Mouse (Mus musculus) kidney, embryonic 14.5 days (tissue): Measurements from ENCODE around the gene Serpina9. TPM values are rescaled to one million over a fixed set of nuclear protein-coding genes. Genes with fewer than 3 reads are reported as not detected.

Source experiments
- ATAC-seq: fragments of 200-750 bp; cut with Nextera tagmentation; 2 replicates; pipeline ENCODE4 v1.8.0; 2017; ENCODE audit warnings: moderate number of reproducible peaks, mild to moderate bottlenecking, moderate TSS enrichment, moderate library complexity; ENCODE audit not compliant: low FRiP score, low TSS enrichment
- H3K27ac ChIP-seq: fragments of 300-500 bp; sonication (generic); 2 replicates; pipeline ENCODE4 v1.5.1; 2014; ENCODE audit warnings: low read depth, mild to moderate bottlenecking, low read length, moderate library complexity, mixed read lengths
- H3K27me3 ChIP-seq: fragments of 300-500 bp; sonication (generic); 2 replicates; pipeline ENCODE4 v1.6.1; 2014; ENCODE audit warnings: mild to moderate bottlenecking, low read length; ENCODE audit not compliant: control insufficient read depth, insufficient read depth
- H3K36me3 ChIP-seq: fragments of 300-500 bp; sonication (generic); 2 replicates; pipeline ENCODE4 v1.6.1; 2014; ENCODE audit warnings: low read length, mixed read lengths; ENCODE audit not compliant: control insufficient read depth, insufficient read depth
- H3K4me1 ChIP-seq: fragments of 300-500 bp; sonication (generic); 2 replicates; pipeline ENCODE4 v1.6.1; 2014; ENCODE audit warnings: low read length, mixed read lengths; ENCODE audit not compliant: control insufficient read depth, insufficient read depth
- H3K4me2 ChIP-seq: fragments of 300-500 bp; sonication (generic); replicated peaks from 2 replicates; pipeline ENCODE4 v1.6.1; 2014; ENCODE audit warnings: low read depth, mild to moderate bottlenecking, low read length
- H3K4me3 ChIP-seq: fragments of 300-500 bp; sonication (generic); 2 replicates; pipeline ENCODE4 v1.5.1; 2014; ENCODE audit warnings: mild to moderate bottlenecking, low read length
- H3K9ac ChIP-seq: fragments of 300-500 bp; sonication (generic); 2 replicates; pipeline ENCODE4 v1.6.1; 2014; ENCODE audit warnings: low read depth, mild to moderate bottlenecking, low read length, moderate library complexity
- H3K9me3 ChIP-seq: fragments of 300-500 bp; sonication (generic); 2 replicates; pipeline ENCODE4 v1.6.1; 2016; ENCODE audit warnings: low read length; ENCODE audit not compliant: control insufficient read depth
- WGBS: fragments of 180-500 bp; shearing (Covaris S2); extraction: QIAGEN DNeasy Blood & Tissue Kit; methylation state at CpG from one replicate; pipeline ENCODE4 v1.1.7; 2014; 5-methylcytosine and 5-hydroxymethylcytosine counted together
- polyA plus RNA-seq: library from polyadenylated mRNA; unstranded; fragments of >200 nt; fragmentation: Nextera tagmentation; extraction: Ambion mirVana; gene quantifications from 2 replicates; pipeline ENCODE4 v1.2.1, GENCODE M21; 2014

The Serpina9 gene
- polyA plus RNA-seq, result not detected in 2 replicates

DNA sequence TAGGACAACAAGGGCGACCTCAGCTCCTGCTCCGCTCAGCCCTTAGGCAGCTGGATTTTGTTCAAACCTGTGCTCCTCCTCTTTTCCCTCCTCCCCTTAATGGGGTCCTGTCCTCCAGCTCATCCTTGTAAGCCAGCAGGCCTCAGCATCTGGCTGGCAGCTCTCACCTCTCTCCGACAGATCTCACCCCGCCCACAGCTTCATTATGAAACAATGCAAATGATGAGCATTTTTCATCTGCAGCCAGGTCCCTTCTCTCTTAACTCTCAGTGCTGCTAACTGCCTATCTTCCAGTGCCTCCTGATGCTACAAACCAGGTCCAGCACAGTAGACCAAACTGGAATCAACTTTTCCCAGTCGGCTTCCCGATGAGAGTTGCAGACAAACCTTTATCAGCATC lies at the start of gene Serpina9:
Gene Serpina9, minus strand, starts transcription at position 136 of the 400 bp plus-strand sequence.
- Histone ChIP-seq H3K27me3 (no peaks in the 10 kb centered on the region), H3K4me2 (no peak within 1 kb of the TSS), H3K4me1 (no peaks in the 10 kb centered on the region), H3K36me3 (no peaks in the 10 kb centered on the region), H3K4me3 (no peak within 1 kb of the TSS), H3K9me3 (no peaks in the 10 kb centered on the region), H3K9ac (no peak within 1 kb of the TSS), H3K27ac (no peak within 1 kb of the TSS)
- no peak for ATAC-seq
- 88% methylated on average over 6 of the region's 6 CpGs for WGBS

DNA sequence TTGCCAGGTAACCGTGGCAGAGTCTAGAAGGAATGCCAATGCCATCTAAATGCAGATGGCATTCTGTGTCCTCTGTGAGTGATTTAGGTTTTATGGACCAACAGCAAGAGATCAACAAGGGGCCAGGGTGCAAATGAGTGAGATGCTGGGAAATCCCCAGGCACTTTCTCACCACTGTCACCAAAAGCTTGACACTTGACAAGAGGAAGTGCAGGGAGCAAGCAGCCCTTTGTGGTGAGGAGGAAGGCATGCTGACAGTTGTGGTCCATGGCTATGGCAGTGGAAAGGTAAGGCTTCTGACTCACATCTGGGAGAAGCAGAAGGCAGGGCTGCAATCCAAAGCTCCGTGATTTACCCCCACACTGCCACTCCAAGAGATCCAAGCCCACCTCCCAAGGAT lies 48.3 kb upstream of the Serpina9 start:
- Histone ChIP-seq H3K9ac (no peak overlapping the region), H3K27ac (no peak overlapping the region), H3K4me1 (no peaks in the 10 kb centered on the region), H3K4me3 (no peak overlapping the region), H3K27me3 (no peaks in the 10 kb centered on the region), H3K4me2 (no peak overlapping the region), H3K9me3 (no peaks in the 10 kb centered on the region), H3K36me3 (no peaks in the 10 kb centered on the region)
- ATAC-seq, result no peak
- 44% methylated on average over 2 of the region's 2 CpGs for WGBS

DNA sequence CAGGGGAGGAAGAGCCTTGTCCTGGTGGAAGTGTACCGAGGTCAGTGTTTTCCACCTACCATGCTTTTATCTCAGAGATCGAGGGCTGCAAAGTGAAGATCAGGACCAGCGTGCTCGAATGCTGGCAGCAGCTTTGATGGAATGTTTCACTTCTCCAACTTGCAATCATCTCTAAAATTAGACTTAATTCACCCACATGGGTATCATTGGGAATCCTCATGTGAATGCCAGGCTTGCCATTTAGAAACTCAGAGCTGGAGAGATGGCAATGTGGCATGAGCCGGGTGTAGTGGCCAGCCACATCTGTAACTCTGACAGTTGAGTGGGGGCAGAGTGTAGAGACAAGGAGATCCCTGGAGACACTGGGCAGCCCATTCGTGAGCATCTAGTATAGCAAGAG lies 46.6 kb upstream of the Serpina9 start:
- H3K36me3 ChIP-seq, result no peaks in the 10 kb centered on the region
- WGBS, result 83% methylated on average over 6 of the region's 6 CpGs
- no peak overlapping the region for H3K4me3 ChIP-seq
- no peaks in the 10 kb centered on the region for H3K4me1 ChIP-seq
- no peaks in the 10 kb centered on the region for H3K27me3 ChIP-seq
- no peak overlapping the region for H3K9ac ChIP-seq
- H3K9me3 ChIP-seq, result no peaks in the 10 kb centered on the region
- ATAC-seq, result no peak
- H3K27ac ChIP-seq, result no peak overlapping the region
- no peak overlapping the region for H3K4me2 ChIP-seq

DNA sequence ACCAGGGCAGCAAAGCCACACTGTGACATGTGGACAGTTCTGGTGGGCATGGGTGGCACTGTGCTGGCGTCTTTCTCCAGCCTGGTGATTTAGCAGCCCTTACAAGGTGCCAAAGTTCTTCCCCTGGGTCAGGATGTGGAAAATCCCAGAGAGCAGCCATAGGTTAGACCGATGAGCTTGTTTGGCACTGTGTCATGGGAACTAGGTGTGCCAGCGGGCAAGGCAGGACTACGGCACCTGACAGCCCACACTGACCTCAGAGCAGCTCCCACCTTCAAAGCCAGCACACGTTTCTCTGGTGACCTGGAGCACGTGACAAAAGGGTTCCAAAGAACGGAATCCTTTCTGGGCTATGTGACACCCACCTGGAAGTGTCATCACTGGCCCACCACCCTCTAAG lies 44.0 kb upstream of the Serpina9 start:
- Histone ChIP-seq H3K4me1 (no peaks in the 10 kb centered on the region), H3K9ac (no peak overlapping the region), H3K27me3 (no peaks in the 10 kb centered on the region), H3K27ac (no peak overlapping the region), H3K4me2 (no peak overlapping the region), H3K36me3 (no peaks in the 10 kb centered on the region), H3K4me3 (no peak overlapping the region), H3K9me3 (no peaks in the 10 kb centered on the region)
- 81% methylated on average over 7 of the region's 7 CpGs for WGBS
- no peak for ATAC-seq

DNA sequence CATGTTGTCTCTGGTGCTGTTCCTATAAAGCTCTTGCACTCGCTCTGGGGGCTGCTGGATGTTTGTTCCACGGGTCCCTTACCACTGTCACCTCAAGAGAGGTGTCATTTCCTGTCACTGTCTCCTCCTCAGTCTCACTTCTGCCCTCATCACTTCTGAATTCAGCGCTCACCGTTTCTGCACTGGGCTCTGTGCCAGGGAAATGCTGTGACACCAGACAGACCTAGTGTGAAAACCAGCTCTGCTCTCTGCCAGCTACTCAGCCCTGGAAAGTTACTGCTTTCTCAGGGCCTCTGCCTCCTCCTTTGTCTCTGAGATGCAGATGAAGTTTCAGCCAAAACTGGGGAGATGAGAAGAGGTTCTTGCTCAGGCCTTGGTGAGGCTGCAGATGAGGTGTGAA lies 43.5 kb upstream of the Serpina9 start:
- no peaks in the 10 kb centered on the region for H3K36me3 ChIP-seq
- H3K4me2 ChIP-seq, result no peak overlapping the region
- no peaks in the 10 kb centered on the region for H3K27me3 ChIP-seq
- H3K4me1 ChIP-seq, result no peaks in the 10 kb centered on the region
- no peak overlapping the region for H3K9ac ChIP-seq
- 15% methylated on average over 4 of the region's 4 CpGs for WGBS
- H3K27ac ChIP-seq, result no peak overlapping the region
- no peak for ATAC-seq
- H3K9me3 ChIP-seq, result no peaks in the 10 kb centered on the region
- no peak overlapping the region for H3K4me3 ChIP-seq

DNA sequence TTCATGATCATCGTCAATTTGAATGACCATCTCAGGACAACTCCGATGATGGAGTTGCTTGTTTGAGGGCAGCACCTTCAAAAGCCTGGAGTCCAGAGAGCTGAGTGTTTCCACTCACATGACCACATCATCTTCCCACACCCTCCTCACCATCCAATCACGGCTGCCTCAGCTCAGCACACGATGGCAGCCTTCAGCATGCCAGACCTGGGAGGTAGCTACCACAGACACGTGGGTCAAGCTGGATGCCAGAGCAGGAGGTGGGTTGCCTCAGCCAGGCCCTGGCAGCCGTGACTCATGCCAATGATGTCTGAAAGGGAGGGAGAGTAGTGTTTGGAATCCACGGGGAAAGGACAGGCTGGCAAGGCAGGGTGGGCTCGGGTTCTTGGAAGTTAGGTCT lies 42.2 kb upstream of the Serpina9 start:
- Histone ChIP-seq H3K9me3 (no peaks in the 10 kb centered on the region), H3K9ac (no peak overlapping the region), H3K36me3 (no peaks in the 10 kb centered on the region), H3K4me3 (no peak overlapping the region), H3K27ac (no peak overlapping the region), H3K27me3 (no peaks in the 10 kb centered on the region), H3K4me1 (no peaks in the 10 kb centered on the region), H3K4me2 (no peak overlapping the region)
- no peak for ATAC-seq
- WGBS, result 87% methylated on average over 8 of the region's 8 CpGs

DNA sequence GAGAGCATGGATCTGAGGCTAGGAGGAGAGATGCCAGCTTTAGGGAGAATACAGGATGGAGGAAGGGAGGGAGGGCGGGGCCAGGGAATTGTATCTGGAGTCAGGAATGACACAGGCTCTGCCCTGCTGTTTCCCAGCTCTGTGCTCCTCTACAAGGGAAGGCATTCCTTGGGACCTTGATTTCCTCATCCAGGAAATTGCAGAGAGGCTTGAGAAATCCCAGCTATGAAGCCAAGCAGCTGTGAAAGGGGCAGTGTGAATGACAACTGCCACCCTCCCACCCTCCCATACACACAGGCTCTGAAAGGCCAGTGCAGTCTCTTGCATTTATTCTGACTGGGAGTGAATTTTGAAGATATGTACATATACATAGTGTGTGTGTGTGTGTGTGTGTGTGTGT lies 40.4 kb upstream of the Serpina9 start:
- Histone ChIP-seq H3K9me3 (no peaks in the 10 kb centered on the region), H3K9ac (no peak overlapping the region), H3K4me1 (no peaks in the 10 kb centered on the region), H3K4me3 (no peak overlapping the region), H3K27ac (no peak overlapping the region), H3K36me3 (no peaks in the 10 kb centered on the region), H3K4me2 (no peak overlapping the region), H3K27me3 (no peaks in the 10 kb centered on the region)
- no peak for ATAC-seq
- WGBS, result 67% methylated on average over 1 of the region's 1 CpGs

DNA sequence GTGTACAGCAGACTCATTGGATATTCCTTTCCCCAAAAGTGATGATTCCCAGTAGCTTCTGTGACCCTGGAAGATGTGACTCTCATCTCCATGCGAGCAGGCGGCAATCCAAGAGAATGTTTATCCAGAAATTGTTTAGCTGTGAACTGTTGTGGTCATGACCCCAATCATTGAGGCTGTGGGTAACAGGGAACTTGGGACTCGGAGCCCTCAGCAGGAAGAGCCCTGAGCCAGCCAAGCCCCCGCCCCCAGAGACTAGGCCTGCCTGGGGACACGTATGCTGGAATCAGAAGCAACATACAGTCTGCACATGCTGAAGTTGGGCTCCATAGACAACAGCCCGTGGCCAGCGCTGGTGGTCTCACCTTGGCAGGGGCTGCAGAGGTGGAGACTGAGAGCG lies 32.2 kb upstream of the Serpina9 start:
- Histone ChIP-seq H3K9me3 (no peaks in the 10 kb centered on the region), H3K4me2 (no peak overlapping the region), H3K4me3 (no peak overlapping the region), H3K4me1 (no peaks in the 10 kb centered on the region), H3K9ac (no peak overlapping the region), H3K27me3 (no peaks in the 10 kb centered on the region), H3K27ac (no peak overlapping the region), H3K36me3 (no peaks in the 10 kb centered on the region)
- no peak for ATAC-seq
- WGBS, result 84% methylated on average over 8 of the region's 8 CpGs

DNA sequence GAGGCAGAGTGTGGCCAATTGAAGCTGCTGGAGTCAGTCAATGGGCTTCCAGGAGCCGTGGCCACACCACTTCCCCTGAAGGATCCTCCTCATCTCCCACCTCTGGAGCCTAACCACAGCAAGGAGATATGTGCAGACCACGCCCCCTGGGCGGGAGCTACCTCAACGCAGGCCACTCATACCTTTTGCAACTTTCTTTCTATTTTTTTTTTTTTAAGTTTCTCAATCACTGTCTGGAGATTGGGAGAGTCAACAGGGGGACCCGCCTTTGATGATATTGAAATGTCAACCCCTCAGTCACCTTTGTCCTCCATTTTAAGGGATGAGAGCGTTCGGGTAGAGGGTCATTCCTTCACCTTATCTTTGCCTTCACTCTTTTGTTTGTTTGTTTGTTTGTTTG lies 30.8 kb upstream of the Serpina9 start, which contains the start of gene Serpina12:
Gene Serpina12, minus strand, starts transcription at position 101 of the 400 bp plus-strand sequence.
- no peak within 1 kb of the TSS for H3K4me3 ChIP-seq
- H3K4me2 ChIP-seq, result no peak within 1 kb of the TSS
- no peak within 1 kb of the TSS for H3K9ac ChIP-seq
- 79% methylated on average over 7 of the region's 7 CpGs for WGBS
- ATAC-seq, result no peak
- H3K27ac ChIP-seq, result no peak within 1 kb of the TSS
- H3K36me3 ChIP-seq, result no peaks in the 10 kb centered on the region
- no peaks in the 10 kb centered on the region for H3K4me1 ChIP-seq
- H3K27me3 ChIP-seq, result no peaks in the 10 kb centered on the region
- no peaks in the 10 kb centered on the region for H3K9me3 ChIP-seq

DNA sequence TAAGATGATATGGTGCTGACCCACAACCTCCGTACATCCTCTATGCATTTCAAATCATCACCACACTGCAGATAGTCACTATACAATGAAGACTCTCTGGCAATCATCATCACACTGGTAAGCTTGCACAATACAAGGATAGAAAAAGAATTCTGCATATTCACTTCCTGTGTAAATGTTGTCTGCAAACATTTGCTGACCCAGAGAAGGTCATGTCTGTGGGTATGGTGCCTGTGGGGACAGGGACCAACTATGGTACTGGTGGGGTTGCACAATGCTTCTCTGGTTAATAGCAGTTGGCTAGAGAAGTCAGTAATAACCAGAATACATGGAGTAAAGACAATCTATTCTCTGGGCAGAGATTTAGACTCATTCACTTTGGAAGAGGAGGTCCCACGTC lies 29.2 kb upstream of the Serpina9 start:
- WGBS, result 90% methylated on average over 2 of the region's 2 CpGs
- H3K4me1 ChIP-seq, result no peaks in the 10 kb centered on the region
- H3K36me3 ChIP-seq, result no peaks in the 10 kb centered on the region
- no peaks in the 10 kb centered on the region for H3K9me3 ChIP-seq
- no peak overlapping the region for H3K9ac ChIP-seq
- H3K4me3 ChIP-seq, result no peak overlapping the region
- no peaks in the 10 kb centered on the region for H3K27me3 ChIP-seq
- no peak overlapping the region for H3K27ac ChIP-seq
- ATAC-seq, result no peak
- H3K4me2 ChIP-seq, result no peak overlapping the region
